Mouse (Mus musculus): ENCODE data around the gene Ifnk.

- TF ChIP-seq ZNF384 (IDR thresholded peaks at IDR 0.05; ENCODE audit: low read depth, low read length), result no peak
- TF ChIP-seq ZC3H11A (IDR thresholded peaks at IDR 0.05; ENCODE audit: borderline replicate concordance, low read depth, low read length), result no peak
These were observed 14.1 kb downstream of the Ifnk start for GRCm38 (mm10) chr4:35165947-35166346.
